Mouse (Mus musculus) spleen, adult 2 months (tissue): Measurements from ENCODE around the gene Ppara. TPM values are rescaled to one million over a fixed set of nuclear protein-coding genes. Genes with fewer than 3 reads are reported as not detected.

ENCODE experiments used
- DNase-seq, 2 experiments: peaks; one replicate each; pipeline versions ENCODE4 v3.0.0 to v3.0.0-alpha.2; 2012 to 2021; ENCODE audit warnings: low spot score in 2 of 2, low read depth in 1 of 2
- H3K27ac ChIP-seq: fragments of 200-500 bp; 2 replicates; pipeline ENCODE4 v1.5.1; 2012; ENCODE audit warnings: low read length, inconsistent platforms; ENCODE audit not compliant: insufficient read depth
- H3K27me3 ChIP-seq: fragments of 200-500 bp; 2 replicates; pipeline ENCODE4 v1.6.1; 2012; ENCODE audit warnings: mild to moderate bottlenecking, moderate library complexity, low read length, inconsistent platforms; ENCODE audit not compliant: control insufficient read depth, insufficient read depth
- H3K36me3 ChIP-seq: fragments of 200-500 bp; 2 replicates; pipeline ENCODE4 v1.6.1; 2012; ENCODE audit warnings: mild to moderate bottlenecking, low read length, inconsistent platforms; ENCODE audit not compliant: control insufficient read depth, insufficient read depth
- H3K4me1 ChIP-seq: fragments of 200-500 bp; 2 replicates; pipeline ENCODE4 v1.6.1; 2011; ENCODE audit warnings: inconsistent platforms; ENCODE audit not compliant: control insufficient read depth, insufficient read depth, insufficient read length
- H3K4me3 ChIP-seq: fragments of 200-500 bp; 2 replicates; pipeline ENCODE4 v1.5.1; 2011; ENCODE audit warnings: mild to moderate bottlenecking, inconsistent platforms; ENCODE audit not compliant: insufficient read depth, insufficient read length; ENCODE audit errors: extremely low read depth
- CTCF ChIP-seq: fragments of 200-500 bp; IDR thresholded peaks from 2 replicates; pipeline ENCODE4 v1.5.1; 2011; ENCODE audit warnings: mild to moderate bottlenecking, inconsistent platforms; ENCODE audit not compliant: insufficient read depth, insufficient read length, insufficient replicate concordance; ENCODE audit errors: extremely low read depth
- POLR2A ChIP-seq: fragments of 200-500 bp; IDR thresholded peaks from 2 replicates; pipeline ENCODE4 v1.6.1; 2011; ENCODE audit warnings: low read depth, low read length, inconsistent platforms
- WGBS: fragments of 180-500 bp; shearing (Covaris S2); methylation state at CpG from one replicate; pipeline ENCODE4 v1.1.7; 2018; 5-methylcytosine and 5-hydroxymethylcytosine counted together
- polyA plus RNA-seq: library from polyadenylated mRNA; depleted of rRNA; stranded (reverse); fragments of >200 nt; gene quantifications from 2 replicates; pipeline ENCODE4 v1.2.3, GENCODE M21; 2012

Ppara gene
- polyA plus RNA-seq, 1 experiment, result 0.06 TPM

GRCm38 (mm10) chr15:85808434-85808833 is 73.7 kb downstream of the Ppara start:
- Histone ChIP-seq H3K36me3 (peaks cover 4% of the 10 kb centered on the region; the same call in 1 of the 2 replicates), H3K4me1 (peaks cover 4% of the 10 kb centered on the region; the same call in 1 of the 2 replicates), H3K27ac (no peak overlapping the region), H3K27me3 (no peaks in the 10 kb centered on the region), H3K4me3 (no peak overlapping the region)
- no peak for DNase-seq
- TF ChIP-seq CTCF (no peak), POLR2A (no peak)
- WGBS, result 88% methylated on average over 8 of the region's 8 CpGs

DNA sequence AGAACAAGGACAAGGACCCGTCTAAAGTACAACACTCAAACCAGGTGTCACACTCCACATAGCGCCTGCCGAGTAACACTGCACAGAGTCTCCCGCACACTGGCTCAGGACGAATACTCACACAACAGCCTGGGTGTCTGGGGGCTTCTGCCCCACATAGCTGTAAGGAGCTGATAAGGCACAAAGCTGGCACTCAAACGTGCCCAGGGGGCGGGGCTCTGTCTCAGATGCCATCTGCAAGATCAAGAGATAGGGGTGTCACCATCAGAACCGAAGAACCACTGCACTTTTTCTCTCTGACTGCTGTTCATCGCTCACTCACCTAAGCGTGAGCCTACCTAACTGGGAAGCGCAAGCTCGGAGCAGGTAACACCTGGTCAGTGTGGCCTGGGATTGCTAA is 74.3 kb downstream of the Ppara start:
- no peak overlapping the region for H3K4me3 ChIP-seq
- peaks cover 4% of the 10 kb centered on the region; the same call in 1 of the 2 replicates for H3K36me3 ChIP-seq
- H3K27ac ChIP-seq, result no peak overlapping the region
- no peaks in the 10 kb centered on the region for H3K27me3 ChIP-seq
- 77% methylated on average over 12 of the region's 12 CpGs for WGBS
- no peak for DNase-seq
- TF ChIP-seq POLR2A (no peak), CTCF (no peak)
- H3K4me1 ChIP-seq, result peaks cover 4% of the 10 kb centered on the region; the same call in 1 of the 2 replicates

- Histone ChIP-seq H3K4me1 (peaks cover 4% of the 10 kb centered on the region; the same call in 1 of the 2 replicates), H3K36me3 (peaks cover 4% of the 10 kb centered on the region; the same call in 1 of the 2 replicates), H3K27me3 (no peaks in the 10 kb centered on the region), H3K4me3 (no peak overlapping the region), H3K27ac (no peak overlapping the region)
- no peak for TF ChIP-seq POLR2A
- no peak for TF ChIP-seq CTCF
- 78% methylated on average over 5 of the region's 5 CpGs for WGBS
- DNase-seq, result no peak
Measured at GRCm38 (mm10) chr15:85810462-85810805, 75.7 kb downstream of the Ppara start.

GRCm38 (mm10) chr15:85810806-85811521 is 76.2 kb downstream of the Ppara start:
- peaks cover 4% of the 10 kb centered on the region; the same call in 1 of the 2 replicates for H3K4me1 ChIP-seq
- no peaks in the 10 kb centered on the region for H3K27me3 ChIP-seq
- TF ChIP-seq POLR2A, result no peak
- peak; percentile 3; the same call in 1 of the 2 replicates for TF ChIP-seq CTCF
- 3% methylated on average over 36 of the region's 36 CpGs for WGBS
- H3K27ac ChIP-seq, result peak overlapping the region; percentile 72
- peak in 1 of 2 experiments; percentile 42 for DNase-seq
- peak overlapping the region; percentile 83 for H3K4me3 ChIP-seq
- H3K36me3 ChIP-seq, result peaks cover 4% of the 10 kb centered on the region; the same call in 1 of the 2 replicates

GRCm38 (mm10) chr15:85811535-85812277 is 76.9 kb downstream of the Ppara start, which contains the start of gene Cdpf1:
TSS of gene Cdpf1 (minus strand) at chr15:85811697.
- H3K36me3 ChIP-seq, result peaks cover 4% of the 10 kb centered on the region; the same call in 1 of the 2 replicates
- H3K4me3 ChIP-seq, result peak within 1 kb of the TSS; percentile 83
- TF ChIP-seq CTCF (no peak), POLR2A (peak; percentile 76)
- H3K27ac ChIP-seq, result peak within 1 kb of the TSS; percentile 78
- DNase-seq, result peak; percentile 87 to 98
- H3K27me3 ChIP-seq, result no peaks in the 10 kb centered on the region
- H3K4me1 ChIP-seq, result peaks cover 4% of the 10 kb centered on the region; the same call in 1 of the 2 replicates
- 3% methylated on average over 36 of the region's 36 CpGs for WGBS

DNA sequence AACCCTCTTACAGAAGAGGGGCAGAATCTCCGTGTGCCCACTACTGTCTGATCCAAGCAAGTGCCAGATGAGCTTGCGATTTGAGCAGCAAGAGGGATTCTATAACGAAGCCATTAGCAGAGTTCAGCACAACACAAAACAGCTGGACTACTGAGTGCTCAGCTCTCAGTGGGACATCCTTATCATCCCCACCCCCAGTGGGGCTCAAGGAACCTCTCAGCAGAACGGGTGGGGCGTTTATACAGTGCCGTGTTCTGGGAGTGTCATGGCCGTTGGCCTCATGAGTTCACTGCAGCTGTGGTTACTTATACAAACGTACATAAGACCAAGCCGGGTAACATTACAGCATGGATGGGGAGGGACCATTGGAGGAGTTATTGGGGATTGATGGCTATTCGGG is 78.6 kb downstream of the Ppara start:
- no peak overlapping the region for H3K4me3 ChIP-seq
- peaks cover 4% of the 10 kb centered on the region; the same call in 1 of the 2 replicates for H3K4me1 ChIP-seq
- H3K27me3 ChIP-seq, result no peaks in the 10 kb centered on the region
- WGBS, result 81% methylated on average over 10 of the region's 10 CpGs
- DNase-seq, result no peak
- H3K36me3 ChIP-seq, result no peaks in the 10 kb centered on the region
- no peak overlapping the region for H3K27ac ChIP-seq
- TF ChIP-seq POLR2A (no peak), CTCF (no peak)
